ENCODE assay signal across 16 mouse cellular contexts in genomic region chr9:97525563-97525962, GRCm38 (mm10).
"Had no signal": no experiment of that assay in that cellular context is flagged by ENCODE, and none has a peak within 500 bp of the region (broad histone marks: within the 10 kb centered on the region; RNA-seq: fewer than 3 reads in every experiment).

No protein-coding gene starts in this region.

- H3K36me3 ChIP-seq: limb, embryonic 13.5 days; midbrain, embryonic 10.5 days; neural tube, embryonic 15.5 days had no signal

- H3K9ac ChIP-seq: limb, embryonic 13.5 days; liver, embryonic 14.5 days; neural tube, embryonic 15.5 days had no signal

- H3K4me1 ChIP-seq: limb, embryonic 13.5 days; neural tube, embryonic 15.5 days had no signal

- H3K27ac ChIP-seq: kidney, postnatal 0 days; limb, embryonic 13.5 days; liver, embryonic 14.5 days; midbrain, embryonic 10.5 days; neural tube, embryonic 15.5 days had no signal

- H3K4me2 ChIP-seq: limb, embryonic 13.5 days; neural tube, embryonic 15.5 days had no signal

- H3K27me3 ChIP-seq: limb, embryonic 13.5 days; neural tube, embryonic 15.5 days had no signal

- H3K9me3 ChIP-seq: limb, embryonic 13.5 days; midbrain, embryonic 10.5 days; neural tube, embryonic 15.5 days had no signal

- DNase-seq: kidney, adult 11 months; kidney, adult 9 months; kidney, postnatal 36 days; left cerebral cortex, postnatal 4 days; lung, adult 18-20 months; lung, postnatal 4 days; midbrain, embryonic 14.5 days; spleen, adult 18-20 months; thymus, adult 2 months; thymus, postnatal 25 days had no signal

- H3K4me3 ChIP-seq: limb, embryonic 13.5 days; midbrain, embryonic 10.5 days; myocyte; neural tube, embryonic 15.5 days had no signal
